Mouse (Mus musculus): Measurements from ENCODE around the gene Galnt15. TPM values are rescaled to one million over a fixed set of nuclear protein-coding genes. Genes with fewer than 3 reads are reported as not detected.

Galnt15 gene
- total RNA-seq, 2 experiments from 2014 or later = 1.7 to 2.2 TPM

GRCm38 (mm10) chr14:32032522-32032921 is 3.7 kb downstream of the Galnt15 start:
- DNase-seq (ENCODE audit: low spot score in 2 of 2) = peak; percentile 71 to 81

DNA sequence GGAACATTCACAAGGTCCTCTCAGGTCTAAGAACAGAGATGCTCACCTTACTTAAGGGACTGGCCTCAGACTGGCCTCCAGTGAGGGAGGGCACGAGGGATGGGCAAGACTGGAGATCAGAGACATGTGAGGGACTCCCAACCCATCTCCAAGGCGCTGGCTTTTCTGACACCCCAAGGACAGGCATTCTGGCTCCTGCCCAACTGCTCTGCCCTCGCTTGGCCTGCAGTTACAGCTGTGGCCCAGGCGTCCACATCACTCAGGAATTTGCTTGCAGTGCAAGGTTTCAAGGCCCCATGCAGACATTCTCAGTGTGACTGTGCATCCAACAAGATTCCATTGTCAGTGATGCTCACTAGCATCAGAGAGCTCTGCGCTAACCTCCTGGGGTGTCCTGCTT is 7.7 kb downstream of the Galnt15 start:
- no peak for DNase-seq (ENCODE audit: low spot score in 2 of 2)

- no peak for DNase-seq (ENCODE audit: low spot score in 2 of 2)
Measured at GRCm38 (mm10) chr14:32037661-32038252, 9.0 kb downstream of the Galnt15 start.

- no peak for DNase-seq (ENCODE audit: low spot score in 2 of 2)
Measured at GRCm38 (mm10) chr14:32042108-32042507, 13.3 kb downstream of the Galnt15 start.

DNA sequence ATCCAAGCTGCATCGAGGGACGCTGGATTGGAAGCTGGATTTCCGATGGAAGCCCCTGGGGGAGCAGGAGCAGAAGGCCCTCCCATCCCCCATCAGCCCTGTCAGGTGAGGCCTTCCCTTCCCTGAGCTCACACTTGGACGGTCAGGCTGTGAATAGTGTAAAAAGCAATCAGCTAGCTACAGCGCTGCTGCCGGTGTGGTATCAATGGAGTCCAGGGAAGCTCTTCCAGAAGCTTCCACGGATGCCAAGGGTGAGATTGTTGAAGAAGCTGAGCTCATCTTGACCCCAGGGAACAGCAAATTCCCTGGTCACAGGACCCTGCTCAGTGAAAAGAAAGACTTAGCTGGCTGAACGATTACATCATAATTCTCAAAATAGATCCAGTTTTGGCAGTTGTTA is 17.6 kb downstream of the Galnt15 start:
- no peak for DNase-seq (ENCODE audit: low spot score in 2 of 2)

DNA sequence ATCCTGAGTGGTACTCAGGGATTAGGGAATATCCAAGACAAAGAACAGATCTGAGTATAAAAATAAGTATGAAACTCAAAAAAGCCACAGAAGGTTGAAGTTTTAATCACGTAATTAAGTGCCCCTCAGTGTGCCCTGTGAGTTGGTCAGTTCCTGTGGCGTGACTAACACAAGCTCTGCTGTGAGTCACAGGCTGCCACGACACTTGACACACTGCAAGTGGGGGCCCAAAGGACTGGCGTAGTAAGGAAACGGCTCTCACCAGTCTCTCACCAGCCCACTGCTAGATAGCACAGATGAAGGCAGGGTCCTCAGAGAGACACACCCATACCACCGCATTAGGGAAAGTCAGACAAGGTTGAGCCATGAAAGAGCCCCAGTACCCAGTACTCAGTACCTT is 21.4 kb downstream of the Galnt15 start:
- DNase-seq (ENCODE audit: low spot score in 2 of 2) = no peak

DNA sequence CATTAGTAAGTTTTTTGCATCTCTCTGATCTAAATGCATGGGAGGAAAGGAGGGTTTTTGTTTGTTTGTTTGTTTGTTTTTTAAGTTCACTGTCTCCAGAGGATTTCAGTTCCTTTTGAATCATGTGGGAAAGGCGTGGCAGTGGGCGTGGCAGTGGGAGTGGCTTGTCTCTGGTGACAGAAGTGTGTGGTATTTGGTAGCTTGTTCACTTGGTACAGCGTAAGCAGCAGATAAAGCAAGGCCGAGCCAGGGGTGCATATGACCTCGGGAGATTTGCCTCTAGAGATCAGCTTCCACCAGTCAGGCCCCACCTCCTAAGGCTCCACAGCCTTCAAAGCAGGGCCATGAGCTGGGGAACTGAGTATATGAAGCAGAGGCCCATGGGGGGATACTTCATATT is 25.1 kb downstream of the Galnt15 start:
- DNase-seq (ENCODE audit: low spot score in 2 of 2) = no peak

DNA sequence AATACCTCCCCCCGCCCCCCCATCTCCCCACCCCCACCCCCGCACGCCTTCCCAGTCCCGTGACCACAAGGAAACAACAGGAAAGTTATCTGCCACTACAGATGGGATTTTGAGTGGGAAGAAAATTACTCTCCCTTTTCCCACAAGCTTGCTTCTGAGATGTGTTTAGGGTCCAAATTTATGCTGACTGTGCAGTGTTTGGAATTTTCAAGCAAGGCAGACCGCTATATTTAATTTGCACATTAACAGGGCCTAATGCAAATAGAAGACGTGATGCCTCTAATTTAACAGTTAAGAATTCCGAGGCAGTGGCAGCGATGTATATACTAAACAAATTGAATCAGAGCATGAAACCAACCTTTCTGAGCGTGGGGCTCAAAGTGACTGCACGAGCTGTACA is 26.0 kb downstream of the Galnt15 start:
- no peak for DNase-seq (ENCODE audit: low spot score in 2 of 2)

- no peak for DNase-seq (ENCODE audit: low spot score in 2 of 2)
Measured at GRCm38 (mm10) chr14:32055781-32056180, 27.0 kb downstream of the Galnt15 start.

GRCm38 (mm10) chr14:32056675-32057074 is 27.9 kb downstream of the Galnt15 start:
- DNase-seq (ENCODE audit: low spot score in 2 of 2) = no peak

GRCm38 (mm10) chr14:32057664-32058063 is 28.9 kb downstream of the Galnt15 start:
- no peak for DNase-seq (ENCODE audit: low spot score in 2 of 2)

DNA sequence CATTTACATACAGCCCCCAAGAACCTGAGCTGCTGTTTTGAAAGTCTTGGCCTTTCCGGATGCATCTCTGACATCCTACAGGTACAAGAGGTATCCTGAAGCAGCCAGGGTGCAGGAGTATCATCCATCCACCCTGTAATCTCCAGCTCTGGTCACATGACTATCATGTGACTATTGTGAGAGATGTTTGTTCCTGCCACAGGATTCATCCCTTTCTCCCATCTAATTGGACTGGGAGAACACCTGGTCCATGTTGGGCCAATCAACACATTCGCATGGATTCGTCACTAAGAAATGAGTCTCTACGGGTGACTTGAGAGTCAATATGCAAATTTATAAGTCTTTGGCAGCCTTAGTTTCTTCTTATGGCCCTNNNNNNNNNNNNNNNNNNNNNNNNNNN is 32.6 kb downstream of the Galnt15 start:
- DNase-seq (ENCODE audit: low spot score in 2 of 2) = no peak

- no peak for DNase-seq (ENCODE audit: low spot score in 2 of 2)
Measured at GRCm38 (mm10) chr14:32072807-32073206, 44.0 kb downstream of the Galnt15 start.

DNA sequence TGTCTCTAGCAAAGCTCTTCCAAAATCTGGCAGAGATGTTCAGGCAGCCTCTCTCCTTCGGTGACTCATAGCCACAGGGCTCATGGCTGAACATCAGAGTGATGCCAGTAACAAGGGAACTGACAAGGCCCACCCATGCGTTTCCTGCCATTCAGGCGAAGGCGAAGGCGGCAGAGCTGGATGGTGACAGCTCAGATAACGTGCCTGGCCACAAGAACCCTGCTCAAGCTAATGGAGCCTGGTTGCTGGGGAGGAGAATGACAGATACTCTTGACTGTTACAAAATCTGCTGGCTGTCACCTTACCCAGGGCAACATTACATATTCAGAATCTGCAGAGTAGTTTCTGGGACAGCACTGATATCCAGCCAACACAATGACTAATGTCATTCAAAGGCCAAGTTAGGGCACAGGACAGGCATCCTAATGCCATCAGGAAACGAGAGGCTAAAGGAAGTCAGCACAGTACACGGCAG is 44.5 kb downstream of the Galnt15 start:
- DNase-seq (ENCODE audit: low spot score in 2 of 2) = peak in 1 of 2 experiments; percentile 26

- DNase-seq (ENCODE audit: low spot score in 2 of 2) = no peak
Measured at GRCm38 (mm10) chr14:32073901-32074300, 45.1 kb downstream of the Galnt15 start.

- DNase-seq (ENCODE audit: low spot score in 2 of 2) = peak; percentile 71 to 76
Measured at GRCm38 (mm10) chr14:32076896-32077575, 48.2 kb downstream of the Galnt15 start.

DNA sequence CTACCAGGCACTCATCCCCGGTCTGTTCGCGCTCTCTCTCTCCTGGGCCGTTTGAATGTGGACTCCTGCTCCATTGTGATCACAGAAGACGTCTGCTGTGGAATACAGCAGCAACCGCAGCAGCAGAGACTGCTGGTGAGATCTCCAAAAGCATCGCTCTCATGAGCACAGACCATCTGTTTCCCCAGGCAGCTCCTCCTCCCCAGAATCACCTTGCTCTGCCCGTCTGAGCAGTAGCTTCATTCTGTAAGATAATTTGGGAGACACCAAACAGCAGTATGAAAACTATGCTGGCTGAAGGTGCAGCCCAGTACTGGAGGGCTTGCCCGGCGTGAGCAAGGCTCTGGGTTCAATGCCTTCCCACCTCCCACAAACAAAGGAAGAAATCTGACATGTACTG is 52.2 kb downstream of the Galnt15 start:
- DNase-seq (ENCODE audit: low spot score in 2 of 2) = no peak

DNA sequence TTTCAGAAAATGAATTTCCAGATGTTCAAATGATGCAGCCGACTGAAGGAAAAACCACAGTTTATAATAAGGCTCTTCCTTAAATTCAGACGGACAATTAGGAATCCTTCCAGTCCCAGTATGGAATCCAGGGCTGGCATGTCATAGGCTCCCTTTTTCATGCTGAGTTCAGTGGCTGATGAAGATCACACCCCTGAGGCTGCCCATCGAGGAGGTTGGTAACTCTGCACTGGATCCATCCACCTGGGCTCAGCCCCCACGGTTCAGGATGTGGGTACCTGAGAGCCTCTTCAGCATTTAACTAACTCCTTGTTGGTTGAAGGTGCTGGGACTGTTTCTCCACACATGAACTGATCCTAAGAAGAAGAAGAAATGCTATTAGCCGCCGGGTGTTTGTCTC is 54.1 kb downstream of the Galnt15 start:
- no peak for DNase-seq (ENCODE audit: low spot score in 2 of 2)

GRCm38 (mm10) chr14:32083466-32083865 is 54.7 kb downstream of the Galnt15 start:
- DNase-seq (ENCODE audit: low spot score in 2 of 2) = no peak

- no peak for DNase-seq (ENCODE audit: low spot score in 2 of 2)
Measured at GRCm38 (mm10) chr14:32084761-32085485, 56.1 kb downstream of the Galnt15 start, which contains the start of gene Oxnad1. Gene Oxnad1, plus strand, starts transcription at chr14:32085374.

DNA sequence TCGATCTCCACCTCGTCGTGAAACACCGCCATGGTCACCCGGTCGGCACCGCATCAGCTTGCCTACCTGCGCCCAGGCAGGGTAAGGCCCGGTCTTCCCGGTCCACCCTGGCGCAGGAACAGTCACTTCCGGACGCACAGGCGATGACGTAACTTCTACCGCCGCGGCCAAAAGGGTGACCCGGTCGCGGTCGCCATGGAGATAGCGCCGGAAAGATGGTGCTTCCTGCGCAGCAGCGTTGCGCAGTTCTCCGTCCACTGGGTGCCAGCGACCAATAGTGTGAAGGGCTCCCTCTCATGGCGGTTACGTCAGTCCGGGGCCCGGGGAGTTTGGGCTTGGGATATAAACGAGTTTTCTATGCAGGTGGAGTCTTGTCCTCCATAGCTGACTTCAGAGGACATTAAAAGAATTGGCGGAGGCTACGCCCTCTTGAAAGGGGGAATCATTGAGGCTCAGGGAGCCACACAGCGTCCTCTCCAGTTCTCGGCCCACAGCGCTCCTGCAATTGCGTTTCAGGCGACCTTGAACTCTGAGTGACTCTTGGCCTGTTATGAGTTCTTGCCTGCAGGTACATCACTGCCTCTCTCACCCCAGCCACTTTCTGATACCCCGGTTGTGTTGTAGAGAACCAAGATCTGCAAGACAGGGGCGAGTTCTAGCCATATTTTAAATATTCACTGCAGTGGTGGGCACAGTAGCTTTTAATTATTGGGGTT is 56.9 kb downstream of the Galnt15 start, which contains the start of gene Dph3:
Dph3 (minus strand) TSS at position 244 of the 716 bp plus-strand sequence.
- DNase-seq (ENCODE audit: low spot score in 2 of 2) = peak; percentile 99
